Mouse (Mus musculus) cerebellum, adult 2 months (tissue): ENCODE results near the gene Cpn2.

Source experiments
- CTCF ChIP-seq: fragments of 200-500 bp; IDR thresholded peaks from 2 replicates; pipeline ENCODE4 v1.5.1; 2011; ENCODE audit warnings: low read depth, mild to moderate bottlenecking, control low read depth, low read length, moderate library complexity, borderline replicate concordance; ENCODE audit not compliant: insufficient read depth
- POLR2A ChIP-seq: fragments of 200-500 bp; IDR thresholded peaks from 2 replicates; pipeline ENCODE4 v1.6.1; 2011; ENCODE audit warnings: low read length, control low read depth, borderline replicate concordance; ENCODE audit not compliant: insufficient read depth

GRCm38 (mm10) chr16:30280676-30281297 is 13.5 kb upstream of the Cpn2 start:
- TF ChIP-seq POLR2A: no peak
- no peak for TF ChIP-seq CTCF
